Mouse (Mus musculus) left cerebral cortex, adult 8-10 months (tissue): ENCODE results near the gene F11r. TPM values are rescaled to one million over a fixed set of nuclear protein-coding genes. Genes with fewer than 3 reads are reported as not detected.

Experiments
- DNase-seq, 2 experiments: peaks; one replicate each; pipeline ENCODE4 v3.0.0; 2022; ENCODE audit warnings: low spot score in 2 of 2
- total RNA-seq, 4 experiments: library from RNA; stranded (reverse); gene quantifications; 2 replicates each; pipeline ENCODE4 v1.2.4; 2022

F11r gene
- total RNA-seq, result 10 to 100 TPM in 2 of 4 experiments, 1 to 10 TPM in 2; 7.7 to 10.3 (median 9.1) TPM

GRCm38 (mm10) chr1:171437264-171438013, at the start of gene F11r:
Gene F11r, plus strand, starts transcription at chr1:171437535.
- peak in 1 of 2 experiments; percentile 21 for DNase-seq

GRCm38 (mm10) chr1:171388376-171389102, 48.8 kb upstream of the F11r start, which contains the start of gene Arhgap30:
Gene Arhgap30, plus strand, starts transcription at chr1:171388954.
- no peak for DNase-seq

GRCm38 (mm10) chr1:171390101-171390500, 47.2 kb upstream of the F11r start:
- DNase-seq, result no peak

- no peak for DNase-seq
Observed at GRCm38 (mm10) chr1:171401821-171402220, 35.5 kb upstream of the F11r start.

GRCm38 (mm10) chr1:171402991-171403390, 34.3 kb upstream of the F11r start:
- no peak for DNase-seq

- DNase-seq, result no peak
Observed at GRCm38 (mm10) chr1:171407263-171407662, 30.1 kb upstream of the F11r start.

GRCm38 (mm10) chr1:171410231-171410630, 27.1 kb upstream of the F11r start:
- no peak for DNase-seq

GRCm38 (mm10) chr1:171410947-171411484, 26.3 kb upstream of the F11r start, which contains the start of gene Usf1:
Gene Usf1, plus strand, starts transcription at chr1:171411313.
- DNase-seq, result peak; percentile 92 to 93

- DNase-seq, result no peak
Observed at GRCm38 (mm10) chr1:171411492-171411941, 25.8 kb upstream of the F11r start.

- peak in 1 of 2 experiments; percentile 21 for DNase-seq
Observed at GRCm38 (mm10) chr1:171412001-171412441, 25.3 kb upstream of the F11r start.

- DNase-seq, result no peak
Observed at GRCm38 (mm10) chr1:171412446-171412845, 24.9 kb upstream of the F11r start.

- no peak for DNase-seq
Observed at GRCm38 (mm10) chr1:171413608-171414007, 23.7 kb upstream of the F11r start.

GRCm38 (mm10) chr1:171418660-171419059, 18.7 kb upstream of the F11r start, which contains the start of gene Tstd1:
Gene Tstd1, plus strand, starts transcription at chr1:171418872.
- DNase-seq, result no peak

GRCm38 (mm10) chr1:171419291-171419882, 17.9 kb upstream of the F11r start:
- DNase-seq, result no peak

- DNase-seq, result no peak
Observed at GRCm38 (mm10) chr1:171419905-171420304, 17.4 kb upstream of the F11r start.

- no peak for DNase-seq
Observed at GRCm38 (mm10) chr1:171422504-171423095, 14.7 kb upstream of the F11r start.

- no peak for DNase-seq
Observed at GRCm38 (mm10) chr1:171424638-171425037, 12.7 kb upstream of the F11r start.

- no peak for DNase-seq
Observed at GRCm38 (mm10) chr1:171425126-171425525, 12.2 kb upstream of the F11r start.

- DNase-seq, result no peak
Observed at GRCm38 (mm10) chr1:171432158-171432557, 5.2 kb upstream of the F11r start.

- DNase-seq, result no peak
Observed at GRCm38 (mm10) chr1:171435288-171435814, 2.0 kb upstream of the F11r start.

GRCm38 (mm10) chr1:171435974-171436373, 1.4 kb upstream of the F11r start:
- DNase-seq, result no peak
